Mouse (Mus musculus): ENCODE measurements at regions not wholly inside any gene's neighbourhood (a gene's known extent, or its start where the extent isn't known, plus 50 kb on each side); places are given as distances from the start of the nearest gene placed in this dataset.

DNA sequence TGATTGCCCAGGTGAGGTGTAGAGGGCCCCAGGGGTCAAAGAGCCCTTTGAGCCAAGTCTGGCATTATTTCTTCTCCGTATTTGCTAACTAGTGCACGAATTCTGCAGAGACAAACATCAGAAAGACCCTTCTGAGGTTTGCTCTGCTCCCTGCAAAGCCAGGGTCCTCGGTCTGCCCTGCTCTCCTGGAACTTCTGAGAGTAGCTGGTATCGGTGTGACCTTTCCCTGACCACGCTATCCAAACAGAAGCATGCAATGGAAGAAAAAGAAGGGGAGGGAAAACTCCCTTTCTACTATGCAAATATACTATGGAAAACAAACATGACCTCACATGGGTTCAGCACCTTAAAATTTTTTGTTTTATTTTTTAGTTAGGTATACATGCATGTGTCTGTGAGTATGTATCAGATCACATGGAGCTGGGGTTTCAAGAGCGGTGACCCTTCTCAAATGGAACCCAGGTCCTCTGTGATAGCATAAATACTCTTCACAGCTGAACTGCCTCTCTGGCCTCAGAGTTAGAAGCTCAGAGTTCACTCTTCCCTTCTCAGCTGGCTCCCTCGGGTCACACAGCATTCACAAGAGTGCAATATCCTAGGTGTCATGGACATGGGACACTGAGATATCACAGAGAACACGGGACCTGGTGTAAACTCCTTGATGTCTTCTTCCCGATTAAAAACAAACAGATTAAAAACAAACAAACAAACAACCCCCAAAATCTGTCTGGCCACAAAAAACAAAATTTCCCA lies 144.7 kb downstream of the Bcl2l11 start:
- Histone ChIP-seq H3K36me3 (no peaks in the 10 kb centered on the region), H3K4me3 (replicated peaks) (no peak overlapping the region), H3K4me2 (no peak overlapping the region), H3K9me3 (replicated peaks) (no peaks in the 10 kb centered on the region), H3K27ac (no peak overlapping the region), H3K9ac (no peak overlapping the region), H3K27me3 (no peaks in the 10 kb centered on the region), H3K4me1 (peaks cover 7% of the 10 kb centered on the region)
- ATAC-seq (replicated peaks; ENCODE audit: low FRiP score) = no peak
- WGBS = 48% methylated on average over 9 of the region's 9 CpGs

DNA sequence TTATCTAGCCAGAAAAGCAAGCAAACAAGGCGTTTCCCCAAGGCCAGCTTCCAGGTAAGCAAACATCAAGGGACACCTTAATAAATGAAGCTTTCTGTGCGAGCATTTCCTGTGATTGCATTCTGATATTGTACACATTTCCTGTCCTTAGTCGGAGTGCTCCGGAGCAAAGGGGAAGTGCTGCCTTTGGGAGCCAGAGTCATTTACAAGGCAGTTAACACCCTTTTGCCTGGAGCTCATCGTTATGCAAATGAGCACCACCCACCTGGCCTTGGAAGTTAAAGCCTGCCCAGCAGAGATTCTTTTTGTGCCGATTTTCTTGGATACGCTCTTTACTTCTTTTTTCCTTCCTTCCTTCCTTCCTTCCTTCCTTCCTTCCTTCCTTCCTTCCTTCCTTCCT lies 147.0 kb downstream of the Bcl2l11 start:
- 16% methylated on average over 7 of the region's 7 CpGs for WGBS
- H3K4me3 ChIP-seq (replicated peaks) = no peak overlapping the region
- no peak overlapping the region for H3K4me2 ChIP-seq

GRCm38 (mm10) chr2:128273292-128273691 lies 147.5 kb downstream of the Bcl2l11 start:
- WGBS = 55% methylated on average over 4 of the region's 4 CpGs
- Histone ChIP-seq H3K36me3 (no peaks in the 10 kb centered on the region), H3K4me3 (replicated peaks) (no peak overlapping the region), H3K4me2 (no peak overlapping the region), H3K4me1 (peaks cover 27% of the 10 kb centered on the region), H3K27ac (no peak overlapping the region), H3K27me3 (no peaks in the 10 kb centered on the region), H3K9me3 (replicated peaks) (no peaks in the 10 kb centered on the region), H3K9ac (no peak overlapping the region)
- ATAC-seq (replicated peaks; ENCODE audit: low FRiP score) = no peak

More for the DNA sequence above, 147.0 kb downstream of the Bcl2l11 start:
- Histone ChIP-seq H3K4me1 (peaks cover 22% of the 10 kb centered on the region), H3K36me3 (no peaks in the 10 kb centered on the region), H3K27ac (no peak overlapping the region), H3K27me3 (no peaks in the 10 kb centered on the region), H3K9ac (no peak overlapping the region), H3K9me3 (replicated peaks) (no peaks in the 10 kb centered on the region)
- ATAC-seq (replicated peaks; ENCODE audit: low FRiP score) = no peak

GRCm38 (mm10) chr2:128276337-128276736 lies 150.5 kb downstream of the Bcl2l11 start:
- Histone ChIP-seq H3K4me2 (no peak overlapping the region), H3K4me1 (peaks cover 37% of the 10 kb centered on the region), H3K27me3 (no peaks in the 10 kb centered on the region), H3K27ac (no peak overlapping the region), H3K9ac (no peak overlapping the region), H3K9me3 (replicated peaks) (no peaks in the 10 kb centered on the region), H3K36me3 (no peaks in the 10 kb centered on the region), H3K4me3 (replicated peaks) (no peak overlapping the region)
- ATAC-seq (replicated peaks; ENCODE audit: low FRiP score) = no peak
- 86% methylated on average over 5 of the region's 5 CpGs for WGBS

DNA sequence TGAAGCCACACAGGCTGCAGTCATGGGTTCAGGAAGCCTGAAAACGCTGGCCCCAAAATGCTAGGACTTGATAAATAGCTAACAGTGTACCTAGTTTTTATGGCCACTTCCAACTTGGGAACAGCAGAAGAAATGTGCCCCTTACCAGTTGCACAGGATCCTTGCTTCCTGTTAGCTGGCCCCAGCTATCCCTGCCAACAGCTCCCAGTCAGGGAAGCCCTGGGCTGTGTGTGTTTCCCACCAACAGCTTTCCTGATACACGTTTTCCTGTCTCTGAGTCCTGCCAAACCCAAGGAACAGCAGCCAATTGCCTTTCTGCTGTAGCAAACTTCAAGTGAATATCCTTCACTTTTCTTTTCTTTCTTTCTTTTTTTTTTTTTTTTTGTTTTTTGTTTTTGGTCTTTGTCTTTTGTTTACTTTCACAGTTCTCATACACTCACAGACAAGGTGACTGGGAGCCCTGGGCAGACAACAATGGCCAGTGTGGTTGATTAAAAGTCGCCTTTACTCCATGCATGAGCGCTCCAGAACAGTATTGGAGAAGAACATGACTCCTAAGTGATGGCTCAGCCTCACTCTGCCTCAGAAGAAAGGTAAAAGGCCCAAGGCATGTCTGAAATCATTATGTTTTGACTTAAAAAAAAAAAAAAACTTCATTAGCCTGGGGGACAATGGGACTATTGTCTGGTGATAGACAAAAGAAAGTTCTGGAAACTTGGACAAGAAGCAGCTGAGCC lies 151.7 kb downstream of the Bcl2l11 start:
- peaks cover 36% of the 10 kb centered on the region for H3K4me1 ChIP-seq
- peak overlapping the region; percentile 60; the same call in 1 of the 2 replicates for H3K27ac ChIP-seq
- H3K9ac ChIP-seq = no peak overlapping the region
- WGBS = 50% methylated on average over 4 of the region's 4 CpGs
- ATAC-seq (replicated peaks; ENCODE audit: low FRiP score) = no peak
- H3K36me3 ChIP-seq = no peaks in the 10 kb centered on the region
- no peak overlapping the region for H3K4me3 ChIP-seq (replicated peaks)
- H3K4me2 ChIP-seq = peak overlapping the region; percentile 42; the same call in 1 of the 2 replicates
- no peaks in the 10 kb centered on the region for H3K27me3 ChIP-seq
- no peaks in the 10 kb centered on the region for H3K9me3 ChIP-seq (replicated peaks)

DNA sequence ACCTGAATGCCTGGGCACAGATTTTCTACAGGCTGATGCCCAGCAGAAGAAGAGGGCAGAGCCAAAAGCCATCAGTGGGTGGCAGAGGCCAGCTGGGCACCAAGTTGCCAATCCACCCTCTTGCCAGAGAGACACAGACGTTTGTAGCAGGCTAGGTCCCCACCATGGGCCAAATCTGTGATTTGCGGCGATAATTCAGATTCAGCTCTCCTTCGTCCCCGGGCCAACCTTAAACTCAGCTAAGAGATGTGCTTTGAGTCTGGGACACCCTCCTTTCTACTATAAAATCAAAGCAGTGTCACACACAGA lies 152.2 kb downstream of the Bcl2l11 start:
- H3K4me2 ChIP-seq = peak overlapping the region; percentile 42; the same call in 1 of the 2 replicates
- H3K27me3 ChIP-seq = no peaks in the 10 kb centered on the region
- peaks cover 33% of the 10 kb centered on the region for H3K4me1 ChIP-seq
- ATAC-seq (replicated peaks; ENCODE audit: low FRiP score) = no peak
- H3K4me3 ChIP-seq (replicated peaks) = no peak overlapping the region
- H3K9ac ChIP-seq = no peak overlapping the region
- 77% methylated on average over 5 of the region's 5 CpGs for WGBS
- no peaks in the 10 kb centered on the region for H3K36me3 ChIP-seq
- H3K9me3 ChIP-seq (replicated peaks) = no peaks in the 10 kb centered on the region
- H3K27ac ChIP-seq = peak overlapping the region; percentile 60; the same call in 1 of the 2 replicates

GRCm38 (mm10) chr2:128278608-128279081 lies 152.8 kb downstream of the Bcl2l11 start:
- ATAC-seq (replicated peaks; ENCODE audit: low FRiP score) = peak; percentile 49
- H3K9ac ChIP-seq = no peak overlapping the region
- H3K4me3 ChIP-seq (replicated peaks) = no peak overlapping the region
- H3K4me2 ChIP-seq = peak overlapping the region; percentile 42
- 37% methylated on average over 12 of the region's 12 CpGs for WGBS
- H3K36me3 ChIP-seq = no peaks in the 10 kb centered on the region
- H3K27ac ChIP-seq = no peak overlapping the region
- no peaks in the 10 kb centered on the region for H3K27me3 ChIP-seq
- H3K4me1 ChIP-seq = peaks cover 33% of the 10 kb centered on the region
- H3K9me3 ChIP-seq (replicated peaks) = no peaks in the 10 kb centered on the region

- Histone ChIP-seq H3K27ac (no peak overlapping the region), H3K9ac (no peak overlapping the region), H3K4me3 (replicated peaks) (no peak overlapping the region), H3K36me3 (no peaks in the 10 kb centered on the region), H3K4me2 (no peak overlapping the region), H3K4me1 (peaks cover 33% of the 10 kb centered on the region), H3K9me3 (replicated peaks) (no peaks in the 10 kb centered on the region), H3K27me3 (no peaks in the 10 kb centered on the region)
- whole genome bisulfite sequencing = 68% methylated on average over 10 of the region's 10 CpGs
- no peak for ATAC-seq (replicated peaks; ENCODE audit: low FRiP score)
Measured at GRCm38 (mm10) chr2:128279127-128279710, 153.4 kb downstream of the Bcl2l11 start.

- ATAC-seq (replicated peaks; ENCODE audit: low FRiP score) = no peak
- Histone ChIP-seq H3K9me3 (replicated peaks) (no peaks in the 10 kb centered on the region), H3K36me3 (no peaks in the 10 kb centered on the region), H3K27me3 (no peaks in the 10 kb centered on the region), H3K4me2 (no peak overlapping the region), H3K9ac (no peak overlapping the region), H3K4me1 (peaks cover 36% of the 10 kb centered on the region), H3K27ac (no peak overlapping the region), H3K4me3 (replicated peaks) (no peak overlapping the region)
- 36% methylated on average over 4 of the region's 4 CpGs for whole genome bisulfite sequencing
Measured at GRCm38 (mm10) chr2:128282591-128282990, 156.8 kb downstream of the Bcl2l11 start.

DNA sequence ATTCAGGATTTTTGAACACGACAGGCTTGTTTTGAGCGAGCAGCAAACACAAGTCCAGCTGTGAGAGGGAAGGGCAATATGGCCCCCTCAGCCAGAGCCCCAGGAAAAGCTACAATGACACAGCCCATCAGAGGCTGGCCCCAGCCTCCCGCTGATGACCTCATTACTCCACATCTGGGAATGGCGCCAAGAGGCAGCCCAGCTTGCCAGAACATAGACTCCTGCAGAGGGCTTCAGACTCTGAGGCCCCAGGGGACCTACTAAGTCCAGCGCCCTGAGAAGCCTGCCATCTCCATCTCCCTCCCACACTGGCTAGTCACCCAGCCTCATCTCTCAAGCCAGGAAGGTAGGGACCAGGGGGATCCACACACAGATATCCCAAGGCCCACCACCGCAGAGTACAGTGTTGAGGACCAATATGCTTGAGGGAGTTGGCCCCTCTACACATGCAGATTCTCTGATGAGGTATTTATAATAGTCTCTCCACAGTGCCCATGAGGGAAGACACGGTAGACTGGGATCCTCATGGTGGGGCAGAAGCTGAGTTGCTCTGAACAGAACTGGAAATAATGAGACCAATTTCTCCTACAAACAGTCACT lies 159.1 kb downstream of the Bcl2l11 start:
- no peak overlapping the region for H3K4me2 ChIP-seq
- H3K27ac ChIP-seq = no peak overlapping the region
- H3K4me3 ChIP-seq (replicated peaks) = no peak overlapping the region
- peak; percentile 72 for ATAC-seq (replicated peaks; ENCODE audit: low FRiP score)
- no peaks in the 10 kb centered on the region for H3K27me3 ChIP-seq
- H3K4me1 ChIP-seq = peaks cover 20% of the 10 kb centered on the region
- WGBS = 53% methylated on average over 7 of the region's 7 CpGs
- H3K9me3 ChIP-seq (replicated peaks) = no peaks in the 10 kb centered on the region
- H3K9ac ChIP-seq = no peak overlapping the region
- H3K36me3 ChIP-seq = no peaks in the 10 kb centered on the region

GRCm38 (mm10) chr2:128285457-128285856 lies 159.6 kb downstream of the Bcl2l11 start:
- WGBS = 88% methylated on average over 12 of the region's 12 CpGs

GRCm38 (mm10) chr2:128288138-128288551 lies 162.3 kb downstream of the Bcl2l11 start:
- Histone ChIP-seq H3K27ac (no peak overlapping the region), H3K4me2 (no peak overlapping the region), H3K27me3 (no peaks in the 10 kb centered on the region), H3K9me3 (replicated peaks) (peaks cover 6% of the 10 kb centered on the region), H3K4me3 (replicated peaks) (no peak overlapping the region), H3K4me1 (peaks cover 20% of the 10 kb centered on the region), H3K36me3 (no peaks in the 10 kb centered on the region), H3K9ac (no peak overlapping the region)
- no peak for ATAC-seq (replicated peaks; ENCODE audit: low FRiP score)
- WGBS = 42% methylated on average over 12 of the region's 12 CpGs

More at GRCm38 (mm10) chr2:128285457-128285856, 159.6 kb downstream of the Bcl2l11 start:
- no peak overlapping the region for H3K4me3 ChIP-seq (replicated peaks)
- H3K4me2 ChIP-seq = no peak overlapping the region
- H3K27ac ChIP-seq = no peak overlapping the region
- no peaks in the 10 kb centered on the region for H3K36me3 ChIP-seq
- no peak overlapping the region for H3K9ac ChIP-seq
- no peaks in the 10 kb centered on the region for H3K9me3 ChIP-seq (replicated peaks)
- no peaks in the 10 kb centered on the region for H3K27me3 ChIP-seq
- H3K4me1 ChIP-seq = peaks cover 20% of the 10 kb centered on the region
- no peak for ATAC-seq (replicated peaks; ENCODE audit: low FRiP score)

All from kidney, embryonic 15.5 days (tissue).